Mouse (Mus musculus) neural tube, embryonic 15.5 days (tissue): ENCODE data around the gene Pik3r4. TPM values are rescaled to one million over a fixed set of nuclear protein-coding genes. Genes with fewer than 3 reads are reported as not detected.

Experiments
- polyA plus RNA-seq: library from polyadenylated mRNA; unstranded; fragments of >200 nt; fragmentation: Nextera tagmentation; extraction: Ambion mirVana; gene quantifications from 2 replicates; pipeline ENCODE4 v1.2.1, GENCODE M21; 2015

Pik3r4 gene
- polyA plus RNA-seq, 1 experiment from 2014 or later: 16.5 TPM

Other genes starting within 250 kb of the Pik3r4 start
- 10.1 and 12.6 TPM in 2 replicates for gene Aste1, start 247.6 kb upstream of the Pik3r4 start, polyA plus RNA-seq
- 2.6 TPM in 2 replicates for gene Nek11, start 247.5 kb upstream of the Pik3r4 start, polyA plus RNA-seq
- 86.7 and 90.0 TPM in 2 replicates for gene Atp2c1, start 115.7 kb upstream of the Pik3r4 start, polyA plus RNA-seq
- gene Col6a6, start 185.2 kb downstream of the Pik3r4 start, polyA plus RNA-seq: 0.35 and 0.50 TPM in 2 replicates